Mouse (Mus musculus): ENCODE results near the gene Prdm16.

Prdm16 gene

GRCm38 (mm10) chr4:154636721-154637311 lies at the start of gene Prdm16:
Gene Prdm16, minus strand, starts transcription at chr4:154636873.
- DNase-seq (ENCODE audit: low spot score in 2 of 2) = no peak

DNA sequence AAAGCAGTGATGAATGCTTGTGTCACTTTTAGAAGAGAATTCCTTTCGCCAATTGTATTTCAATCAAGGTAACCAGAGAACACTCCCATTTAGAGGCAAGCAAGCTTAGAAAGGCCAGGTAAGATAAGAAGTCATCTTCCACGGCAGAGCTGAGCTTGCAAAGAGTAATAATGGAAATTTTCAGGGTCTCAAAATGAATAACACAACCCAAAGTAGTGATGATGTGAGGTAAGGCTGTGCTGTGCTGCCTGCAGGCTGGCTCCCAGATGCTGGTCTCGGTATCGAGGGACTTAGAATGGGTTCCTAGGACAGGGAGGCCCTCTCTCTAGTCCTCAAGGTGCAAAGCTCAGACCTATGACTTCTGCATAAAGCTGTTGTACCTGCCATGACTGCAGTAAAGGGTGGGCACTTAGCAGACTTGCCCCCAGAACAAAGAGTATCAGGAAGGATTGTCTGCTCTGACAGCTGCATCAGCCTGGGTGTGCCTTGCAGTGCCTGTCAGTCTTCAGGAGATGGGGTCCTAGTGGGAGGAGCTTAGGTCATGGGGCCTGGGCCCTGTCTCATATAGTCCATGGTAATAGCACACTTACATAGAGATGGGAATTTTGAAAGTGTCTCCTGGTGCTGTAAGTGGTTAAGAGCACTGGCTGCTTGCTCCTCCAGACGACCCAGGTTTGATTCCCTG lies 46.5 kb upstream of the Prdm16 start:
- DNase-seq (ENCODE audit: low spot score in 2 of 2) = no peak

DNA sequence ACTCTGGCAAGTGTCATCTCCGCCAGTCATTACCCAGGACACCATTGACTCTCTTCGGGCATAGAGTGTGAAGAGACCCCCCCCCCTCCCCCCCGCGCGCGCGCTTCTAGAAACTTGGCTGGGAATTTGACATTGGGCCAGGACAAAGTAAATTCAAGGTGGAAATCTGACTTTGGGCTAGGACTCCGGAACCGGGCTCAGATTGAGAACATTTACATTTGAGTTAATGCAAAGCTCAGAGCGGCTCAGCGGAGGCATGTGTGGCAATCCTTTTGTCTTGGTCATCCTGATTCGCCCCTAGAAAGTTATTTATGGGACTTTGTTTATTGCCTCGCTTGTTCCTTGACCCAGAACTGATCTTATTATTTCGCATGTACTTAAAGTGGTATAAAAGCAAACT lies 45.6 kb upstream of the Prdm16 start:
- no peak for DNase-seq (ENCODE audit: low spot score in 2 of 2)

GRCm38 (mm10) chr4:154675441-154676000 lies 38.8 kb upstream of the Prdm16 start:
- no peak for DNase-seq (ENCODE audit: low spot score in 2 of 2)

DNA sequence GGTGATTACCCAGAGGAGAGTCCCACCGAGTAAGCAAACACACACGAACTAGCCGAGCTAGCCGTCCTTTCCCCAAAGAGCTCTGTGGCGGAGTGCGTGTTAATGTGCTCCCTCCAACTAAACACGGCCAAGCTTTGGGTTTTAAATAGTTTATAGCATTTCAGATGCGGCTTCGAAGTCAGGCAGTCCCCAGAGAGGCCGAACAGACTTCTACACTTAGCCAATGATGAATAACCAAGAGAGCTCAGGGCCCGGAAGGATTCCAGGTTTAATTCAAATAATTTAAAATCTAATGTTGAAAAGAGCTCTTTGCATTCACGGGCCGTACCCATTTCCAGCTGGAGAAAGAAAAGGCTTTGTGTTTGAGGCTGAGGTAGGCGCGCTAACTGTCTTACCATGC lies 38.3 kb upstream of the Prdm16 start:
- DNase-seq (ENCODE audit: low spot score in 2 of 2) = no peak

DNA sequence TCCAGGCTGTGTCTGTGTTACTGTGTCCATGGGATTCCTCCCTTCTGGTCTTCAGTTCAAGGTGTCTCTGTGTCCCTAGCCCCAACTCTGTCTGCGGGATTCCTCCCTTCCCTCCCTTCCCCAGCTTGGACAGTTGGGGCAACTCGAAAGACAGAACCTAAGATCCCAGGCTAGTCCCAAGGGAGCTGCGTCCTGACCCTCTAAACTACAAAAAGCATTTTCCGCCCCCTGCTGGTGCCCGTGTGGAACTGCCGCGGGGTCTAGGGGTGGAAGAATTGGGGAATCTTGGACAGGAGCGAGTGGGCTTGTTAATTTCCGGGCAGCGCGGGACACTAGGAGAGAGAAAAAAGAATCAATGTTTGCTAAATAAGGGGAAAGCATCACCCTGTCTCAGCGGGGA lies 37.9 kb upstream of the Prdm16 start:
- peak in 1 of 2 experiments; percentile 31 for DNase-seq (ENCODE audit: low spot score in 2 of 2)

- no peak for DNase-seq (ENCODE audit: low spot score in 2 of 2)
Observed at GRCm38 (mm10) chr4:154673986-154674385, 37.3 kb upstream of the Prdm16 start.

GRCm38 (mm10) chr4:154672027-154672426 lies 35.4 kb upstream of the Prdm16 start:
- DNase-seq (ENCODE audit: low spot score in 2 of 2) = no peak

- DNase-seq (ENCODE audit: low spot score in 2 of 2) = no peak
Observed at GRCm38 (mm10) chr4:154671232-154671912, 34.7 kb upstream of the Prdm16 start.

DNA sequence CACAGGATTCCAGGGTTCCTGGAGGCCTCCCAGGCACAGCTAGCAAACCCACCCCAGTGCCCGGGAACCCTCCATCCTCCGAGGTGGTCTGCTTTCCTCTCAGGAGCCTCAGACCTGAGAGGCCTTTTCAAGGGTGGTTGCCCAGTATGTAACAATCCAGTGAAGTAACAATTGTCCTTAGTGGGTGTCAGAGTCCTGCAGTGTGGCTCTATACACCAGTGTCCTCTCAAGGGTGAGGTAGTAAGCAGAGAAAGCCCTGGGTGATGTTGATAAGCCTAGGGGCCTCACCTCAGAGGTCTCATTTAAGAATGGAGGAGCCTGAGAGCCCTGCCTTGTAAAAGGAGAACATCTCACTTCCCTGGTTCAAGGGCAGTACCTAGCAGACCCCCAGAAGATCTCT lies 31.1 kb upstream of the Prdm16 start, which contains the start of gene Actrt2:
Gene Actrt2, minus strand, starts transcription at position 101 of the 400 bp plus-strand sequence.
- DNase-seq (ENCODE audit: low spot score in 2 of 2) = no peak

DNA sequence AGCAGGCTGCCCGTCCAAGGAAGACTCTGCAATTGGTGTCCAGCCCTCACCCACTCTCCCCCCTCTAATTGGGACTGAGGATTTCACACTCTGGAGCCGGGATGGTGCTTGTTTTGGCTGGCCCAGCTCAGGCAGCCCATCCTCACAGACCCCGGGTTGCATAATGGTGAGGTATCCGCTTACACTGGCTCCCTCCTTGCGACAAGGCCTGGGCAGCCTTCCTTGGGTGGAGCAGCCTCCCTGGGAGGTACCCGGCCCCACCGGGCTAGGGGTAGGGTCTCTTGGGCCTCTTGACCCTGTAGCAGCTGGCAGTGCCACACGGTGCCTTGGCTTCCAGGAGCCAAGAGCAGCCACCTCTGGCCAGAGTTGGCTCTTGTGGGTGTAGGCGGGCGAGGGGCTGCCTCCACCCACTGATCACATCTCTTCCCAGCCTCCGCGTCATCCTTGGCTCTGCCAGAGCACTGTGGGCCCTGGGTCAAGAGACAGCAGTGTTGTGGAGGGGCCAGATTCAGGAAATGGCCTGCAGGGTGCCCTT lies 26.1 kb upstream of the Prdm16 start:
- no peak for DNase-seq (ENCODE audit: low spot score in 2 of 2)

GRCm38 (mm10) chr4:154661256-154661655 lies 24.6 kb upstream of the Prdm16 start:
- DNase-seq (ENCODE audit: low spot score in 2 of 2) = no peak

GRCm38 (mm10) chr4:154660025-154660424 lies 23.4 kb upstream of the Prdm16 start:
- no peak for DNase-seq (ENCODE audit: low spot score in 2 of 2)

GRCm38 (mm10) chr4:154655134-154655910 lies 18.6 kb upstream of the Prdm16 start:
- no peak for DNase-seq (ENCODE audit: low spot score in 2 of 2)

DNA sequence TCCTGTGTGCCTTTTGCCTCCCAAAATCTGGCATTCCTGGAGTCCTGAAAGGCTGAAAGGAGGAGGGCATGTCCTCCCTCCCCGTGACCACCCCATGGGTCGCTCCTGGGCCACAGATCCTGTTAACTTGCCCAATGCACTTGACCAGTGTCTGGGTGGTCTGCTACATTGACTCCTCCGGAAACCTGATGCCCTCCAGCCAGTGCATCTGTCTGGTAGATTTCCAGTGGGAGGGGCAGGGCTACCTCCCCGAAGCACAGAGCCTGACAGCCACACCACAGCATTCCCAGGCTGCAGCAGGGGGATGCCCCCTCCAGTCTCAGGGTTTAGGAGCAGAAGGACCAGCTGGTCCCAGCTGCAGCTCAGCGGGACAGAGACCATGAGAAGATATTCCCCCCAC lies 15.8 kb upstream of the Prdm16 start:
- DNase-seq (ENCODE audit: low spot score in 2 of 2) = no peak

- no peak for DNase-seq (ENCODE audit: low spot score in 2 of 2)
Observed at GRCm38 (mm10) chr4:154649083-154649747, 12.5 kb upstream of the Prdm16 start.

DNA sequence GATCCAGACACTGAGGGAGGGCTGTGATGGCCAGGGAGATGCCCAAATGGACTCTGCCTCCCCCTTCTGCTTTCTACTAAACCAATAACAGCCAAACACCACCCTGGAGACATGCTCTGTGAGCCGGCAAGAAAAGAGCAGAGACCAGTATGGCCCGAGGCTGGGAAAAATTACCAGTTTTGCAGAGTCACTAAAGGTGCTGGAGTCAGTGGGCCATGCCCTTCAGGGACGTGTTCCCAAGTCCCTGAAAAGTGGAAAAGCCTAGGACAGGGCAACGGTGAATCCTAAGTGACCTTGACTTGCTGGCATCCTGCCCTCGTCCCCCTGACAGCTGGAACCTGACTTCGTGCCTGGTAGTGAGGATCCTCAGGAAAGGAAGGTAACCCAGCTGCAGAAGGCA lies 5.8 kb upstream of the Prdm16 start:
- no peak for DNase-seq (ENCODE audit: low spot score in 2 of 2)

- no peak for DNase-seq (ENCODE audit: low spot score in 2 of 2)
Observed at GRCm38 (mm10) chr4:154641296-154642110, 4.8 kb upstream of the Prdm16 start.

DNA sequence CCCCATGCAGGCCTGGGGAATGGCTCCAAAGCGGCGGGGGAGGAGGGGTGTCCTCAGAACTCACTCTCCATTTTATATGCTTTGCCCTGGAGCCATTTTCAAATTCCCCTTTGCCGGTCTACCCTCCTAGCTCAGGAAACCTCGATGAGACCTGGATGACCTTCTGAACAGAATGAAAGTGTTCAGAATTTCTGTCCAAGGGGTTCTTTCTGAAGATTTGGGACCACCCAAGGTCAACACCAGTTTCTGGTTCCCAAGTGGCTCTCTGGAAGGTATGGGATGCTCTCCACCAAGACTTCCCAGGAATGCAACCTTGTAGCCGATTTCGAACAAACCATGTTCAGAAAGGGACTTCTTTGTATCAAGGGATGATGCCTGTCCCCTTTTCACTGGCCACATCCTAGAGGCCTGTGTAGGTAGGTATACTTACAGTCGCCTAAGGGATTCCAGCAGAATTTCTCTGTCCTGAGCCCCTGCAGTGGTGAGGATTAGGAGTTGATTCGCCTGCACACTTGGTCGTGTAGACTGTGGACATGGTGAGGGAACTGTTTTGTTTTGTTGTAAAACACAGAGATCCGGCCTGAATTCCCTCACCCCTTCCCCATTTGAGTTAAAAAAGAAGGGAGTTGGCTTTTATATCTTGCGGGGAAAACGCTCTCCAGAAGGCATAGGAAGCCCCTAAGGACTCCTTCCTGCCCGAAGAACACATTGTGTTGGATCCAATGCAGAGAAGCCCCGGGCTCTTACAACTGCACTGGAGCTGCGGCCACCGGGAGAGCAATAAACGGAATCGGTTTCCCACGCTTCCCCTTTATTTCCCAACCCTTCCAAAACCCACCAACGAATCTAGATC lies 4.0 kb upstream of the Prdm16 start:
- DNase-seq (ENCODE audit: low spot score in 2 of 2) = no peak

Data from urinary bladder, postnatal 4 days (tissue).